Mouse (Mus musculus): ENCODE measurements around the gene Elobl.
A peak's percentile ranks its signal among the peaks of the same experiment; 100 is the strongest.

Elobl gene

GRCm38 (mm10) chr11:88966881-88967361, at the start of gene Elobl:
Gene Elobl (minus strand): TSS chr11:88966931.
- DNase-seq = no peak

- DNase-seq = peak; percentile 92
Observed at GRCm38 (mm10) chr11:89012241-89012640, 45.5 kb upstream of the Elobl start.

- no peak for DNase-seq
Observed at GRCm38 (mm10) chr11:89009496-89009895, 42.8 kb upstream of the Elobl start.

GRCm38 (mm10) chr11:89009066-89009465, 42.3 kb upstream of the Elobl start:
- DNase-seq = no peak

GRCm38 (mm10) chr11:89007582-89007981, 40.9 kb upstream of the Elobl start:
- peak; percentile 66 for DNase-seq

GRCm38 (mm10) chr11:89006404-89006803, 39.7 kb upstream of the Elobl start:
- no peak for DNase-seq

GRCm38 (mm10) chr11:89005473-89005872, 38.7 kb upstream of the Elobl start:
- no peak for DNase-seq

GRCm38 (mm10) chr11:89003726-89004125, 37.0 kb upstream of the Elobl start:
- DNase-seq = no peak

- DNase-seq = peak; percentile 74
Observed at GRCm38 (mm10) chr11:89003078-89003477, 36.3 kb upstream of the Elobl start.

GRCm38 (mm10) chr11:89002621-89003020, 35.9 kb upstream of the Elobl start:
- DNase-seq = no peak

GRCm38 (mm10) chr11:89002068-89002467, 35.3 kb upstream of the Elobl start:
- DNase-seq = no peak

GRCm38 (mm10) chr11:89001569-89001968, 34.8 kb upstream of the Elobl start:
- DNase-seq = no peak

- DNase-seq = no peak
Observed at GRCm38 (mm10) chr11:89000527-89000819, 33.7 kb upstream of the Elobl start.

- peak; percentile 67 for DNase-seq
Observed at GRCm38 (mm10) chr11:88999723-89000526, 33.2 kb upstream of the Elobl start.

GRCm38 (mm10) chr11:88998974-88999722, 32.4 kb upstream of the Elobl start, which contains the start of gene Trim25:
Gene Trim25 (plus strand): TSS chr11:88999376.
- peak; percentile 97 for DNase-seq

- no peak for DNase-seq
Observed at GRCm38 (mm10) chr11:88998406-88998805, 31.7 kb upstream of the Elobl start.

GRCm38 (mm10) chr11:88997343-88997742, 30.6 kb upstream of the Elobl start:
- DNase-seq = peak; percentile 52

- no peak for DNase-seq
Observed at GRCm38 (mm10) chr11:88996427-88996826, 29.7 kb upstream of the Elobl start.

GRCm38 (mm10) chr11:88995616-88996015, 28.9 kb upstream of the Elobl start:
- no peak for DNase-seq

- no peak for DNase-seq
Observed at GRCm38 (mm10) chr11:88994492-88994891, 27.8 kb upstream of the Elobl start.

GRCm38 (mm10) chr11:88993625-88994024, 26.9 kb upstream of the Elobl start:
- DNase-seq = peak; percentile 86

- DNase-seq = no peak
Observed at GRCm38 (mm10) chr11:88993186-88993585, 26.5 kb upstream of the Elobl start.

GRCm38 (mm10) chr11:88989530-88989929, 22.8 kb upstream of the Elobl start:
- DNase-seq = peak; percentile 48

GRCm38 (mm10) chr11:88988956-88989355, 22.2 kb upstream of the Elobl start:
- DNase-seq = no peak

Measured in kidney, adult 9 months (tissue).